Mouse (Mus musculus) liver, embryonic 14.5 days (tissue): ENCODE data around the gene Gtf2ird2. TPM values are rescaled to one million over a fixed set of nuclear protein-coding genes. Genes with fewer than 3 reads are reported as not detected.
A peak's percentile ranks its signal among the peaks of the same experiment; 100 is the strongest.

ENCODE experiments used
- ATAC-seq: fragments of 200-750 bp; cut with Nextera tagmentation; 2 replicates; pipeline ENCODE4 v1.8.0; 2017; ENCODE audit warnings: moderate number of reproducible peaks, mild to moderate bottlenecking, moderate library complexity; ENCODE audit not compliant: insufficient read depth
- DNase-seq, 3 experiments: peaks; one replicate each; pipeline ENCODE4 v3.0.0-alpha.2; 2012 to 2013; ENCODE audit warnings: low read depth in 3 of 3, low spot score in 3 of 3
- H3K27ac ChIP-seq: fragments of 300-500 bp; sonication (generic); 2 replicates; pipeline ENCODE4 v1.5.1; 2014; ENCODE audit warnings: moderate library complexity, mild to moderate bottlenecking, control low read depth, inconsistent platforms
- H3K27me3 ChIP-seq: fragments of 300-500 bp; sonication (generic); 2 replicates; pipeline ENCODE4 v1.6.1; 2014; ENCODE audit warnings: mild to moderate bottlenecking, low read length, moderate library complexity; ENCODE audit not compliant: control insufficient read depth, insufficient read depth
- H3K36me3 ChIP-seq: fragments of 300-500 bp; sonication (generic); replicated peaks from 2 replicates; pipeline ENCODE4 v1.6.1; 2014; ENCODE audit warnings: low read depth; ENCODE audit not compliant: control insufficient read depth, insufficient read depth
- H3K4me1 ChIP-seq, 2 experiments: fragments of 200-500 bp in 1 of 2; fragments of 300-500 bp in 1 of 2; sonication (generic) in 1 of 2; replicated peaks; 2 replicates each; pipeline ENCODE4 v1.6.1; 2012 to 2014; ENCODE audit warnings: antibody characterized with exemption in 1 of 2, inconsistent platforms in 1 of 2, low read length in 1 of 2; ENCODE audit not compliant: control insufficient read depth in 2 of 2, insufficient read depth in 2 of 2
- H3K4me2 ChIP-seq: fragments of 300-500 bp; sonication (generic); 2 replicates; pipeline ENCODE4 v1.6.1; 2014; ENCODE audit warnings: low read depth, mild to moderate bottlenecking, control low read depth, moderate library complexity
- H3K4me3 ChIP-seq, 2 experiments: fragments of 200-500 bp in 1 of 2; fragments of 300-500 bp in 1 of 2; sonication (generic) in 1 of 2; 2 replicates each; pipeline ENCODE4 v1.5.1; 2012 to 2014; ENCODE audit warnings: low read depth in 2 of 2, low read length in 2 of 2, mild to moderate bottlenecking in 2 of 2, control low read depth in 1 of 2, inconsistent platforms in 1 of 2, moderate library complexity in 1 of 2; ENCODE audit not compliant: insufficient read depth in 1 of 2
- H3K9ac ChIP-seq: fragments of 300-500 bp; sonication (generic); replicated peaks from 2 replicates; pipeline ENCODE4 v1.6.1; 2014; ENCODE audit warnings: mild to moderate bottlenecking, control low read depth, moderate library complexity
- H3K9me3 ChIP-seq: fragments of 300-500 bp; sonication (generic); 2 replicates; pipeline ENCODE4 v1.6.1; 2016; ENCODE audit warnings: low read length, mixed read lengths; ENCODE audit not compliant: control insufficient read depth
- CTCF ChIP-seq: IDR thresholded peaks from 2 replicates; pipeline ENCODE4 v1.5.1; 2016; ENCODE audit warnings: antibody characterized with exemption, low read depth, control low read depth
- EP300 ChIP-seq: IDR thresholded peaks from 2 replicates; pipeline ENCODE4 v1.6.1; 2016; ENCODE audit warnings: antibody characterized with exemption, low read depth
- WGBS: fragments of 180-500 bp; shearing (Covaris S2); extraction: QIAGEN DNeasy Blood & Tissue Kit; methylation state at CpG from one replicate; pipeline ENCODE4 v1.1.7; 2014; ENCODE audit not compliant: insufficient replicate concordance; 5-methylcytosine and 5-hydroxymethylcytosine counted together
- polyA plus RNA-seq, 2 experiments: library from polyadenylated mRNA; depleted of rRNA in 1 of 2; stranded (reverse) in 1 of 2; unstranded in 1 of 2; fragments of >200 nt; fragmentation: Nextera tagmentation in 1 of 2; extraction: Ambion mirVana in 1 of 2; gene quantifications; 2 replicates each; pipeline versions ENCODE4 v1.2.1 to v1.2.3; 2012 to 2014

The Gtf2ird2 gene
- polyA plus RNA-seq, 2 experiments, result 1.2 to 2.0 TPM

GRCm38 (mm10) chr5:134226946-134227345 lies 43.1 kb downstream of the Gtf2ird2 start:
- Histone ChIP-seq H3K9me3 (no peaks in the 10 kb centered on the region), H3K27ac (no peak overlapping the region), H3K4me1 (no peaks in the 10 kb centered on the region), H3K27me3 (peaks cover 2% of the 10 kb centered on the region), H3K4me3 (no peak overlapping the region), H3K4me2 (no peak overlapping the region), H3K36me3 (no peaks in the 10 kb centered on the region), H3K9ac (no peak overlapping the region)
- DNase-seq (no peak), ATAC-seq (no peak)
- WGBS, result 68% methylated on average over 12 of the region's 12 CpGs
- TF ChIP-seq EP300, result no peak
- TF ChIP-seq CTCF, result no peak

GRCm38 (mm10) chr5:134227574-134228248 lies 43.9 kb downstream of the Gtf2ird2 start:
- Histone ChIP-seq H3K4me1 (peaks cover 0 to 3% of the 10 kb centered on the region in 2 experiments; a peak in 2 of 4 replicates), H3K36me3 (no peaks in the 10 kb centered on the region), H3K9me3 (no peaks in the 10 kb centered on the region), H3K9ac (no peak overlapping the region), H3K4me3 (peak overlapping the region in 1 of 2 experiments; percentile 19; a peak in 1 of 4 replicates), H3K4me2 (peak overlapping the region; percentile 18; the same call in 1 of the 2 replicates), H3K27me3 (no peaks in the 10 kb centered on the region), H3K27ac (no peak overlapping the region)
- DNase-seq, result no peak
- WGBS, result 23% methylated on average over 11 of the region's 11 CpGs
- ATAC-seq, result no peak
- no peak for TF ChIP-seq EP300
- peak; percentile 55 for TF ChIP-seq CTCF

- Histone ChIP-seq H3K4me3 (peak overlapping the region; percentile 19 to 25; a peak in 2 of 4 replicates), H3K9ac (no peak overlapping the region), H3K4me1 (peaks cover 0 to 5% of the 10 kb centered on the region in 2 experiments; a peak in 2 of 4 replicates), H3K27ac (no peak overlapping the region), H3K4me2 (peak overlapping the region; percentile 18), H3K36me3 (no peaks in the 10 kb centered on the region), H3K27me3 (no peaks in the 10 kb centered on the region), H3K9me3 (no peaks in the 10 kb centered on the region)
- ATAC-seq (no peak), DNase-seq (no peak)
- TF ChIP-seq CTCF (no peak), EP300 (no peak)
- 37% methylated on average over 6 of the region's 6 CpGs for WGBS
These were observed 44.4 kb downstream of the Gtf2ird2 start for GRCm38 (mm10) chr5:134228249-134228638.

GRCm38 (mm10) chr5:134229391-134229790 lies 45.6 kb downstream of the Gtf2ird2 start, which contains the start of gene Ncf1:
TSS of gene Ncf1 (minus strand) at chr5:134229625.
- peak within 1 kb of the TSS; percentile 19 to 25; a peak in 2 of 4 replicates for H3K4me3 ChIP-seq
- peaks cover 0 to 6% of the 10 kb centered on the region in 2 experiments; a peak in 2 of 4 replicates for H3K4me1 ChIP-seq
- H3K27me3 ChIP-seq, result no peaks in the 10 kb centered on the region
- H3K36me3 ChIP-seq, result no peaks in the 10 kb centered on the region
- WGBS, result 48% methylated on average over 7 of the region's 7 CpGs
- DNase-seq, result no peak
- no peak within 1 kb of the TSS for H3K9ac ChIP-seq
- H3K9me3 ChIP-seq, result no peaks in the 10 kb centered on the region
- H3K4me2 ChIP-seq, result peak within 1 kb of the TSS; percentile 18
- no peak for ATAC-seq
- H3K27ac ChIP-seq, result no peak within 1 kb of the TSS
- TF ChIP-seq EP300, result no peak
- TF ChIP-seq CTCF, result no peak

- no peak for DNase-seq
- Histone ChIP-seq H3K9me3 (no peaks in the 10 kb centered on the region), H3K4me3 (no peak overlapping the region), H3K4me1 (peaks cover 0 to 15% of the 10 kb centered on the region in 2 experiments; a peak in 2 of 4 replicates), H3K9ac (no peak overlapping the region), H3K27ac (no peak overlapping the region), H3K4me2 (no peak overlapping the region), H3K27me3 (no peaks in the 10 kb centered on the region), H3K36me3 (peaks cover 3% of the 10 kb centered on the region; the same call in 1 of the 2 replicates)
- TF ChIP-seq CTCF (no peak), EP300 (no peak)
- no peak for ATAC-seq
- WGBS, result 23% methylated on average over 5 of the region's 5 CpGs
These were observed 47.6 kb downstream of the Gtf2ird2 start for GRCm38 (mm10) chr5:134231376-134231775.
